Mouse (Mus musculus): Measurements from ENCODE around the gene Dnaaf1. TPM values are rescaled to one million over a fixed set of nuclear protein-coding genes. Genes with fewer than 3 reads are reported as not detected.

Gene Dnaaf1
- total and polyA plus RNA-seq, 2 experiments from 2014 or later: 0.48 TPM; not detected in 1

GRCm38 (mm10) chr8:119545180-119545579 is 29.9 kb upstream of the Dnaaf1 start:
- no peak overlapping the region for H3K27ac ChIP-seq
- no peak overlapping the region for H3K4me2 ChIP-seq (ENCODE audit: low read depth, low read length)
- no peak overlapping the region for H3K4me3 ChIP-seq (ENCODE audit: low read length)
- no peaks in the 10 kb centered on the region for H3K9me3 ChIP-seq (ENCODE audit: low read length)
- 82% methylated on average over 6 of the region's 6 CpGs for WGBS
- ATAC-seq (no peak), DNase-seq (ENCODE audit: low spot score) (no peak)
- H3K36me3 ChIP-seq (ENCODE audit: insufficient read depth, low read length): peaks cover 50% of the 10 kb centered on the region
- no peaks in the 10 kb centered on the region for H3K4me1 ChIP-seq (ENCODE audit: insufficient read depth, low read length)
- no peaks in the 10 kb centered on the region for H3K27me3 ChIP-seq (ENCODE audit: insufficient read depth, low read length)
- no peak for TF ChIP-seq CTCF (IDR thresholded peaks at IDR 0.05; ENCODE audit: low read depth)
- no peak overlapping the region for H3K9ac ChIP-seq (replicated peaks; ENCODE audit: low read length)

- H3K4me1 ChIP-seq (ENCODE audit: insufficient read depth, low read length): no peaks in the 10 kb centered on the region
- H3K27ac ChIP-seq: no peak overlapping the region
- no peak overlapping the region for H3K9ac ChIP-seq (replicated peaks; ENCODE audit: low read length)
- WGBS: 92% methylated on average over 6 of the region's 6 CpGs
- H3K36me3 ChIP-seq (ENCODE audit: insufficient read depth, low read length): peaks cover 44% of the 10 kb centered on the region
- ATAC-seq (no peak), DNase-seq (ENCODE audit: low spot score) (no peak)
- TF ChIP-seq CTCF (IDR thresholded peaks at IDR 0.05; ENCODE audit: low read depth): no peak
- H3K27me3 ChIP-seq (ENCODE audit: insufficient read depth, low read length): no peaks in the 10 kb centered on the region
- no peak overlapping the region for H3K4me3 ChIP-seq (ENCODE audit: low read length)
- no peaks in the 10 kb centered on the region for H3K9me3 ChIP-seq (ENCODE audit: low read length)
- H3K4me2 ChIP-seq (ENCODE audit: low read depth, low read length): no peak overlapping the region
Observed at GRCm38 (mm10) chr8:119545791-119546190, 29.2 kb upstream of the Dnaaf1 start.

- DNase-seq (ENCODE audit: low spot score): no peak
- Histone ChIP-seq H3K4me1 (ENCODE audit: insufficient read depth, low read length) (no peaks in the 10 kb centered on the region), H3K27me3 (ENCODE audit: insufficient read depth, low read length) (no peaks in the 10 kb centered on the region), H3K4me2 (ENCODE audit: low read depth, low read length) (no peak overlapping the region), H3K27ac (no peak overlapping the region), H3K9ac (replicated peaks; ENCODE audit: low read length) (no peak overlapping the region), H3K4me3 (ENCODE audit: low read length) (no peak overlapping the region), H3K9me3 (ENCODE audit: low read length) (no peaks in the 10 kb centered on the region), H3K36me3 (ENCODE audit: insufficient read depth, low read length) (peaks cover 31% of the 10 kb centered on the region)
- TF ChIP-seq CTCF (IDR thresholded peaks at IDR 0.05; ENCODE audit: low read depth): no peak
- WGBS: 90% methylated on average over 18 of the region's 18 CpGs
- no peak for ATAC-seq
Observed at GRCm38 (mm10) chr8:119547019-119547691, 27.9 kb upstream of the Dnaaf1 start.

GRCm38 (mm10) chr8:119548560-119549113 is 26.4 kb upstream of the Dnaaf1 start:
- WGBS: 77% methylated on average over 7 of the region's 7 CpGs
- Histone ChIP-seq H3K4me3 (ENCODE audit: low read length) (no peak overlapping the region), H3K9ac (replicated peaks; ENCODE audit: low read length) (no peak overlapping the region), H3K4me1 (ENCODE audit: insufficient read depth, low read length) (no peaks in the 10 kb centered on the region), H3K27me3 (ENCODE audit: insufficient read depth, low read length) (no peaks in the 10 kb centered on the region), H3K4me2 (ENCODE audit: low read depth, low read length) (no peak overlapping the region), H3K36me3 (ENCODE audit: insufficient read depth, low read length) (peaks cover 24% of the 10 kb centered on the region), H3K9me3 (ENCODE audit: low read length) (no peaks in the 10 kb centered on the region), H3K27ac (no peak overlapping the region)
- no peak for DNase-seq (ENCODE audit: low spot score)
- no peak for TF ChIP-seq CTCF (IDR thresholded peaks at IDR 0.05; ENCODE audit: low read depth)
- ATAC-seq: no peak

GRCm38 (mm10) chr8:119552967-119553366 is 22.1 kb upstream of the Dnaaf1 start:
- no peak overlapping the region for H3K9ac ChIP-seq (replicated peaks; ENCODE audit: low read length)
- WGBS: 72% methylated on average over 2 of the region's 2 CpGs
- peaks cover 6% of the 10 kb centered on the region for H3K4me1 ChIP-seq (ENCODE audit: insufficient read depth, low read length)
- no peaks in the 10 kb centered on the region for H3K27me3 ChIP-seq (ENCODE audit: insufficient read depth, low read length)
- ATAC-seq (no peak), DNase-seq (ENCODE audit: low spot score) (no peak)
- H3K4me2 ChIP-seq (ENCODE audit: low read depth, low read length): no peak overlapping the region
- no peak overlapping the region for H3K27ac ChIP-seq
- TF ChIP-seq CTCF (IDR thresholded peaks at IDR 0.05; ENCODE audit: low read depth): no peak
- peaks cover 2% of the 10 kb centered on the region; the same call in 1 of the 2 replicates for H3K36me3 ChIP-seq (ENCODE audit: insufficient read depth, low read length)
- H3K4me3 ChIP-seq (ENCODE audit: low read length): no peak overlapping the region
- H3K9me3 ChIP-seq (ENCODE audit: low read length): no peaks in the 10 kb centered on the region

GRCm38 (mm10) chr8:119555861-119556260 is 19.2 kb upstream of the Dnaaf1 start:
- Histone ChIP-seq H3K4me1 (ENCODE audit: insufficient read depth, low read length) (peaks cover 6% of the 10 kb centered on the region), H3K9ac (replicated peaks; ENCODE audit: low read length) (no peak overlapping the region), H3K27me3 (ENCODE audit: insufficient read depth, low read length) (no peaks in the 10 kb centered on the region), H3K27ac (no peak overlapping the region), H3K4me3 (ENCODE audit: low read length) (no peak overlapping the region), H3K4me2 (ENCODE audit: low read depth, low read length) (no peak overlapping the region), H3K36me3 (ENCODE audit: insufficient read depth, low read length) (no peaks in the 10 kb centered on the region), H3K9me3 (ENCODE audit: low read length) (no peaks in the 10 kb centered on the region)
- DNase-seq (ENCODE audit: low spot score) (no peak), ATAC-seq (no peak)
- no peak for TF ChIP-seq CTCF (IDR thresholded peaks at IDR 0.05; ENCODE audit: low read depth)
- 47% methylated on average over 6 of the region's 6 CpGs for WGBS

- 77% methylated on average over 9 of the region's 9 CpGs for WGBS
- Histone ChIP-seq H3K4me1 (ENCODE audit: insufficient read depth, low read length) (peaks cover 6% of the 10 kb centered on the region), H3K27me3 (ENCODE audit: insufficient read depth, low read length) (no peaks in the 10 kb centered on the region), H3K9ac (replicated peaks; ENCODE audit: low read length) (peak overlapping the region; percentile 85; the same call in 1 of the 2 replicates), H3K4me3 (ENCODE audit: low read length) (peak overlapping the region; percentile 64), H3K27ac (no peak overlapping the region), H3K9me3 (ENCODE audit: low read length) (no peaks in the 10 kb centered on the region), H3K4me2 (ENCODE audit: low read depth, low read length) (peak overlapping the region; percentile 89), H3K36me3 (ENCODE audit: insufficient read depth, low read length) (peaks cover 5% of the 10 kb centered on the region; the same call in 1 of the 2 replicates)
- ATAC-seq (no peak), DNase-seq (ENCODE audit: low spot score) (no peak)
- TF ChIP-seq CTCF (IDR thresholded peaks at IDR 0.05; ENCODE audit: low read depth): no peak
Observed at GRCm38 (mm10) chr8:119557132-119557531, 17.9 kb upstream of the Dnaaf1 start.
